Mouse (Mus musculus): ENCODE measurements at regions not wholly inside any gene's neighbourhood (a gene's known extent, or its start where the extent isn't known, plus 50 kb on each side); places are given as distances from the start of the nearest gene placed in this dataset.

GRCm38 (mm10) chr6:148603878-148604277, 159.7 kb upstream of the Tmtc1 start:
- no peak for TF ChIP-seq CTCF (IDR thresholded peaks at IDR 0.05; ENCODE audit: low read depth)
- H3K27me3 ChIP-seq (ENCODE audit: insufficient read depth, low read length) = no peaks in the 10 kb centered on the region
- DNase-seq (ENCODE audit: low spot score) (no peak), ATAC-seq (no peak)
- H3K9me3 ChIP-seq (ENCODE audit: low read length) = no peaks in the 10 kb centered on the region
- peaks cover 3% of the 10 kb centered on the region; the same call in 1 of the 2 replicates for H3K4me1 ChIP-seq (ENCODE audit: insufficient read depth, low read length)
- 78% methylated on average over 2 of the region's 2 CpGs for WGBS
- H3K9ac ChIP-seq (replicated peaks; ENCODE audit: low read length) = no peak overlapping the region
- H3K4me3 ChIP-seq (ENCODE audit: low read length) = no peak overlapping the region
- H3K36me3 ChIP-seq (ENCODE audit: insufficient read depth, low read length) = no peaks in the 10 kb centered on the region
- H3K4me2 ChIP-seq (ENCODE audit: low read depth, low read length) = no peak overlapping the region
- H3K27ac ChIP-seq = no peak overlapping the region

GRCm38 (mm10) chr6:148603460-148603859, 159.3 kb upstream of the Tmtc1 start:
- H3K9me3 ChIP-seq (ENCODE audit: low read length) = no peaks in the 10 kb centered on the region
- no peak for DNase-seq (ENCODE audit: low spot score)
- ATAC-seq = no peak
- peaks cover 3% of the 10 kb centered on the region; the same call in 1 of the 2 replicates for H3K4me1 ChIP-seq (ENCODE audit: insufficient read depth, low read length)
- no peak overlapping the region for H3K4me2 ChIP-seq (ENCODE audit: low read depth, low read length)
- H3K36me3 ChIP-seq (ENCODE audit: insufficient read depth, low read length) = no peaks in the 10 kb centered on the region
- no peak overlapping the region for H3K4me3 ChIP-seq (ENCODE audit: low read length)
- 84% methylated on average over 4 of the region's 4 CpGs for WGBS
- no peak overlapping the region for H3K27ac ChIP-seq
- no peak for TF ChIP-seq CTCF (IDR thresholded peaks at IDR 0.05; ENCODE audit: low read depth)
- H3K9ac ChIP-seq (replicated peaks; ENCODE audit: low read length) = no peak overlapping the region
- no peaks in the 10 kb centered on the region for H3K27me3 ChIP-seq (ENCODE audit: insufficient read depth, low read length)

DNA sequence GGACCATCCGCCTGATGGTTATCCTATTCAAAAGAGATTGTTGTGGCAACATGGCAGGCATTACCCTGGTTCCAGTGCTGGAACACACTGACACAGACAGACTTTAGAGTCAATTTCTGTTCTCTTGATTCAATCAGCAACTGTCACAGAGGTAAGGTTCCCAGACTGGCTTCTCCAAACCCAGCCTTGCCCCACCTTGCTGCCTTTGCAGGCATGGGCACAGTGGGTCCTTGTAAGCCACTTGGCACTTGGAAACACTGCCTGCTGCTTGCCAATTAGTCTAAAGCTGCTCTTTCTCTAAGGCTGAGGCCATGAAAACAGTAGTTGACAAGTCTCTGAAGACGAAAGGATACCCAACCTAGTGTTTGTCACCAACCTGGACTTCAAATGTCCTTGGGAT, 158.7 kb upstream of the Tmtc1 start:
- Histone ChIP-seq H3K27ac (no peak overlapping the region), H3K9ac (replicated peaks; ENCODE audit: low read length) (no peak overlapping the region), H3K36me3 (ENCODE audit: insufficient read depth, low read length) (no peaks in the 10 kb centered on the region), H3K4me1 (ENCODE audit: insufficient read depth, low read length) (peaks cover 3% of the 10 kb centered on the region; the same call in 1 of the 2 replicates), H3K9me3 (ENCODE audit: low read length) (no peaks in the 10 kb centered on the region), H3K4me3 (ENCODE audit: low read length) (no peak overlapping the region), H3K27me3 (ENCODE audit: insufficient read depth, low read length) (no peaks in the 10 kb centered on the region), H3K4me2 (ENCODE audit: low read depth, low read length) (no peak overlapping the region)
- no peak for ATAC-seq
- no peak for TF ChIP-seq CTCF (IDR thresholded peaks at IDR 0.05; ENCODE audit: low read depth)
- DNase-seq (ENCODE audit: low spot score) = peak; percentile 26
- WGBS = 58% methylated on average over 2 of the region's 2 CpGs

DNA sequence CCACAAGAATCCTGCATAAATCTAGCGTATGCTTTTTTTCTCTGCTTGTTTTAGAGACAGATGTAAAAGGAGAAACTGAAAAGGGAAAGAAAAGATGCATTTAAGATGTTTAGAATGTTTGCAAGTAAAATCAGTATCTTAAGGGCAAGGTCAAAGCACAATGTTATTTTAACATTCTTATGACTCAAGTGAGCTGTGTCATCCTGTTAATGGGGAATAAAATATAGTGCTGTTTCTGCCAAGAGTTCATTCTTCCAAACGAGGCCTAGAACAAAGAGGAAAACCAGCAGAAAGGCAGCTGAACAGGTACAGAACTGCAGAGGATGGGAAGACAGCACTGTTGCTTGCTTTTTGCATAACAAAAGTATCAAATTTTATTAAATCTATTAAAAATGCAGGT, 156.7 kb upstream of the Tmtc1 start:
- no peak for ATAC-seq
- Histone ChIP-seq H3K36me3 (ENCODE audit: insufficient read depth, low read length) (no peaks in the 10 kb centered on the region), H3K9me3 (ENCODE audit: low read length) (no peaks in the 10 kb centered on the region), H3K4me3 (ENCODE audit: low read length) (no peak overlapping the region), H3K27me3 (ENCODE audit: insufficient read depth, low read length) (no peaks in the 10 kb centered on the region), H3K27ac (no peak overlapping the region), H3K4me2 (ENCODE audit: low read depth, low read length) (no peak overlapping the region), H3K4me1 (ENCODE audit: insufficient read depth, low read length) (peaks cover 3% of the 10 kb centered on the region; the same call in 1 of the 2 replicates), H3K9ac (replicated peaks; ENCODE audit: low read length) (no peak overlapping the region)
- 54% methylated on average over 2 of the region's 2 CpGs for WGBS
- no peak for TF ChIP-seq CTCF (IDR thresholded peaks at IDR 0.05; ENCODE audit: low read depth)
- DNase-seq (ENCODE audit: low spot score) = no peak

- H3K27ac ChIP-seq = no peak overlapping the region
- DNase-seq (ENCODE audit: low spot score) = no peak
- TF ChIP-seq CTCF (IDR thresholded peaks at IDR 0.05; ENCODE audit: low read depth) = no peak
- H3K9ac ChIP-seq (replicated peaks; ENCODE audit: low read length) = no peak overlapping the region
- WGBS = 80% methylated on average over 4 of the region's 4 CpGs
- H3K4me3 ChIP-seq (ENCODE audit: low read length) = no peak overlapping the region
- H3K36me3 ChIP-seq (ENCODE audit: insufficient read depth, low read length) = no peaks in the 10 kb centered on the region
- H3K4me1 ChIP-seq (ENCODE audit: insufficient read depth, low read length) = peaks cover 3% of the 10 kb centered on the region; the same call in 1 of the 2 replicates
- no peak; the same call in 1 of the 2 replicates for ATAC-seq
- H3K4me2 ChIP-seq (ENCODE audit: low read depth, low read length) = no peak overlapping the region
- no peaks in the 10 kb centered on the region for H3K27me3 ChIP-seq (ENCODE audit: insufficient read depth, low read length)
- H3K9me3 ChIP-seq (ENCODE audit: low read length) = no peaks in the 10 kb centered on the region
These were observed 155.3 kb upstream of the Tmtc1 start for GRCm38 (mm10) chr6:148599473-148599872.

- peak overlapping the region; percentile 14 for H3K4me3 ChIP-seq (ENCODE audit: low read length)
- H3K27ac ChIP-seq = peak overlapping the region; percentile 8; the same call in 1 of the 2 replicates
- peaks cover 3% of the 10 kb centered on the region; the same call in 1 of the 2 replicates for H3K4me1 ChIP-seq (ENCODE audit: insufficient read depth, low read length)
- H3K27me3 ChIP-seq (ENCODE audit: insufficient read depth, low read length) = no peaks in the 10 kb centered on the region
- 8% methylated on average over 16 of the region's 16 CpGs for WGBS
- H3K4me2 ChIP-seq (ENCODE audit: low read depth, low read length) = peak overlapping the region; percentile 51
- DNase-seq (ENCODE audit: low spot score) = peak; percentile 54
- no peaks in the 10 kb centered on the region for H3K36me3 ChIP-seq (ENCODE audit: insufficient read depth, low read length)
- 0 out of 2 replicates have a peak overlapping the region, but pooled peaks have one; percentile 1 for H3K9ac ChIP-seq (replicated peaks; ENCODE audit: low read length)
- no peaks in the 10 kb centered on the region for H3K9me3 ChIP-seq (ENCODE audit: low read length)
- peak; percentile 74 for ATAC-seq
- TF ChIP-seq CTCF (IDR thresholded peaks at IDR 0.05; ENCODE audit: low read depth) = no peak
These were observed 154.7 kb upstream of the Tmtc1 start for GRCm38 (mm10) chr6:148598746-148599337.
